Mouse (Mus musculus): ENCODE data around the gene Clpb.

- no peak for TF ChIP-seq CTCF (IDR thresholded peaks at IDR 0.05; ENCODE audit: borderline replicate concordance, insufficient read depth, low read length)
- peak; percentile 34; the same call in 1 of the 2 replicates for TF ChIP-seq POLR2A (IDR thresholded peaks at IDR 0.05; ENCODE audit: low read depth, low read length)
Measured at GRCm38 (mm10) chr7:101821571-101822501, 158.4 kb downstream of the Clpb start.

All from embryonic fibroblast, embryonic 13.5 days (primary cell).